Mouse (Mus musculus): Measurements from ENCODE around the gene Ankrd53.

Ankrd53 gene

DNA sequence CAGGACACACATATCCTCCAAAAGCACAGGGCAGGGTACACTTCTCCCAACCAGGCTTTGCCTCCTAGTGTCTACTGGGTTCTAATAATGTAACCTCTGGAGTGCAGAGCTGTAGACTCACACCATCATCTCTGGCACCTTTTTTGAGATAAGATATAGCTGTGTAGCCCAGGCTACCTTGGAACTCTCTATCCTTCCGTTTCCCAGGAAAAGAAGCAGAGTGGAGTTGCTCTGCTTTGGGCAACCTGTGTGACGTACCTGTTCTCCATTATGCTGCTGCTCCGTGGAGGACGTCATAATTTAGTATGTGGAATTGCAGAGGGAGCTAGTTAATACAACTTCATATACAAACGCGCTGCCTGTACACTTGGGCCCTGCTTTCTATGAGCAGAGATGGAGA lies at the start of gene Ankrd53:
Gene Ankrd53, plus strand, starts transcription at position 301 of the 400 bp plus-strand sequence.
- DNase-seq = no peak

DNA sequence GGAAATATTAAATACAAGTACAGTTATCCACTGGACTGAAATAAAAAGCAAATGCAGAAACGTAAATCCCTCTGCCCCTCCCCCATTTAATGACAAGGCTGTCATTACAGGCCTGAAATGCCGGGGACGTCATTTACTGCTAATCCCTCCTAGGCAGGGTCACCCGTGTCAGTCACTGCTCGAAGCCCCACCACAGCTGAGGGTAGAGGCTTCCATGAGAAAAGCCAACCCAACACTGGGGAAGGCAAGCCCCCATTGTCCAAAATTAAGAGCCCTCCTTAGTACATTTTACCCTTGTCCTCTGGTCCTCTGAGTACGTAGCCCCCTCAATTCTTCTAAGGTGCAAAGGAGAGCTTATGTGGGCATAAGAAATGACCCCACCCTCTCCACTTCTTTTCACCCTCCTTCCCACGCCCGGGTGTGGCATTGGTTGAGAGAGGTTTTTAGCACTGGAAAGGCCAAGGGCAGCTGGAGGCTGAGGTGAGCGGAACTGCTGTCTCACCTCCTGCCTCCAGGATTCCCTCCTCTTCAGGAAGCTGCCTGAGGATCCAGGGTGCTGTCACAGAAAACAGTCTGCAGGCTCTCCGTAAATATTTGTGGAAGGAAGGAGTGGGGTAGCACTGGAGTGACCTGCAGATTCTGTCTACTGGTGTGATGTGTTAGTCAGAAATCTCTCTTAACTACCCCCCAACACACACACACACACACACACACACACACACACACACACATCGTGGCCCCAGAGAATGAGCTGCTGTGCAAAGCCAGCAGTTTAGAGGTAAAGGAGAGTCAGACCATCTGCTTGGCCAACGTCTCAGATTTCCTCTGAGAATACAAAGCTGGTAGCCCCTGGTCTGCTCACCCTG lies 48.9 kb upstream of the Ankrd53 start:
- no peak for DNase-seq

DNA sequence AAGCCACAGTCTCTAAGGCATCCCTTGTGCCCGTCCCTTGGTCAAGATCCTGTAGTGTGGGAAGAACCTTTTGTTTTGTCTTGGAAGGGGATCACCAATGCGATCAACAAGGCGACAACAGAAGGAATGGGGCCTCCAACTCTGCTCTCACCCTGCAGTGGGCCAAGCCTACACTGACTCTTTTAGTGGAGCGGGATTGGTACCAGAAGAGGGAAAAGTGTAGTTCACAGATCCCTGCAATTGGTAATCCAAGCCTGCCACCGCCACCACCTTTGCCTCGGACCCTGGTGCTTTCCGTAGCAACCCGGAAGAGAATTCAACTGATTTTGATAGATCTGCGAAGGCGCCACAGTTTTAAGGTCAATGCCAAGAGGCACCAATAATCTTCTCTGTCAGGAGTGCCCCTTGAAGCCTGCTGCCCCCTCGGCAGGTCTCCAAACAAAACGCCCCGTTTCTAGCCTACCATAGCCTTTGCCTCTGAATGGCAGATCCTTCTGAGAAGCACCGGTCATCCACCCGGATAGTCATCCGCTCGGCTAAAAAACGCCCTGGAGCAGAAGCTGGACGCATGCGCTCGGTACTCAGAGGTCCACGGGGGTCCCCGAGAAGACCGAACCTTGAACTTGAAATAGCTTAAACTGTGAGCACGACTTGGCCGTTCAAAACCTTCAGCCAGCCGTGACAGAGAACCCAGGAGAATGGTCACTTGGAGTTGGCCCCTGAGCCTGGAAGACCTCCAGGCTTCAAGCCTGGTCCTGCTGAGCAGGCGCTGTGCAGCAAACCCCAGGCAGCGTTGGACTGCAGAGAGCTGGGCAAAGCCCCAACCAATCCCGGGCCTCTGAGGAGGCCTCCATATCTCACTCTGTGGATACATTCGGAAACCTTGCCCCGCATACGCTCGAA lies 48.0 kb upstream of the Ankrd53 start:
- DNase-seq = no peak

DNA sequence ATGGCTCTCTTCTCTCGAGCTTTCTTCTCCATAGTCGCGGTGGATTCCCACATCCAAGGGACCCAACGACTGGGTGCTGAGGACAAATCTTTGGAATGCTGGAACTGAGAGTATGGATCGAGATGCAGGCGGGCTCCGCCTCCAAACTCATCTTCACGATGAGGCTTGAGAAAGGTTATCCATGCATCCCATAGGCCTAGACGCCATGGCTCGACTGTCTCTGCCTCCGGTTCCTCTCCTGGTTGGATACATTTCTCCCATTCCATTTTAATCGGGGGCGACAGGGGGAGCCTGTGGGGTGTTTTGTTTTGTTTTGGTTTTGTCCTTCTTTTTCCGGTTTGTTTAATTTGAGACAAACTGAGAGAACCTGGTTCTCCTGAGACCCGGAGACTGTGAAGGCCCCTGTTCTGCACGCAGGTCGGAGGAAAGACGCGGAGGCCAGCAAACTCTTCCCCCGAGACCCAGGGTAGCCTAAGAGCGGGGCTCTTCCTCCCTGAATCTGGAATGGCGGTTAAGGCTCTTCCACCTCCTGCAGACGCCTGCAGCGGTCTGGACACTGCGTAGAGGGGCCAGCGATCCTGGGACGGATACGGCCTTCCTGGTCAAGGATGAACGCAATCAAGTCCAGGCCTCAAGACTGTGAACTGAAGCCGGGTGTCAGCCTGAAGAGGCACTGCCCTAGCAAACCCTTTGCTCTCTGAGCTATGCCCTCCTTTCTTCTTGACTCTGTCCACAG lies 46.8 kb upstream of the Ankrd53 start:
- no peak for DNase-seq

DNA sequence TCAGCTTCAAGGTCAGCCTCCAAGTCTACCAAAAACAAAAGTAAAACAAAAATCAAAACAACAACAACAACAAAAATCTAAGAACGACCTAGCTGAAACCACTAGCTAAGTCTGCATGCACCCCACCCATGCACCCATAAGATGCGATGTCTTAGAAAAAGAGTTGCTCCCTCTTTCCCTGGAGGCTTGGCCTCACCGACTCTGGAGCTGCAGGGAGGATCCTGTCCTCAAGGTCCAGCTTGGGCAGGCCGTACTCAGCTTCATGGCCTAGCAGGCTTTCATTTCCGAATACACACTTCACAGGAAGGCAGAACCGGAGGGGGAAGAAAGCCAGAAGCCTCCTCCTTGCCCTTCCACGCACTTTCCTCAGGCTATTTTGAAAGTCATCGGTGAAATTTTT lies 45.4 kb upstream of the Ankrd53 start:
- DNase-seq = no peak

DNA sequence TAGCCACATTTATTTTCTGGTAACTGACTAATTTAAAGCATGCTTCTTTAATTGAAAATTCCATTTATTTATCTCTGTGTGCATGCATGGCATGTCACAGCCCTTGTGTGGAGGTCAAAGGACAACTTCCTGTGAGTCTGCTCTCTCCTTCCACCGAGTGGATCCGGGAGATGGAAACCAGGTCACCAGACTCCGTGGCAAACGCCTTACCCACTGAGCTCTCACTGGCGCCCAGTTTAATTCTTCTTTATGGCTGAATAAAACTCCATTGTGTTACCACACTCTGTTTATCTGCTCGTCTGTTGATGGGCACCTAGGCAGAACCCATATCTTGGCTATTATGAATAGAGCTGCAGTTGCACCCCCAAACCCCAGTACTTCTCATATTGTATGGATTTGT lies 39.9 kb upstream of the Ankrd53 start:
- DNase-seq = no peak

DNA sequence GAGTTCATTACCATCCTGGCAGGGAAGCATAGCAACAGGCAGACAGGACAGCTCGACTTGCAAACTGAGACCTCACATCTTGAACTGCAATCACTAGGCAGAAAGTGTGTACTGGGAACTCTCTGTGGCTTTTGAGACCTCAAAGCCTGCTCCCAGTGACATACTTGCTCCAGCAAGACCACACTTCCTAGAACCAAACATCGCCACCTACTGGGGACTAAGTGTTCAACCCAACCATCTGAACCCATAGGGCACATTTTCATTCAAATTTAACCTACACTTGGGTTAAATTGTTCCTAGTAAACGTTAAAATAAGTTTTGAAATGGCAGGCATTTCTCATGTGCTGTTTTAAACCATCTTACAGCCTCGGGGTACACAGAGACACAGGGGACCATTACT lies 35.3 kb upstream of the Ankrd53 start:
- DNase-seq = no peak

DNA sequence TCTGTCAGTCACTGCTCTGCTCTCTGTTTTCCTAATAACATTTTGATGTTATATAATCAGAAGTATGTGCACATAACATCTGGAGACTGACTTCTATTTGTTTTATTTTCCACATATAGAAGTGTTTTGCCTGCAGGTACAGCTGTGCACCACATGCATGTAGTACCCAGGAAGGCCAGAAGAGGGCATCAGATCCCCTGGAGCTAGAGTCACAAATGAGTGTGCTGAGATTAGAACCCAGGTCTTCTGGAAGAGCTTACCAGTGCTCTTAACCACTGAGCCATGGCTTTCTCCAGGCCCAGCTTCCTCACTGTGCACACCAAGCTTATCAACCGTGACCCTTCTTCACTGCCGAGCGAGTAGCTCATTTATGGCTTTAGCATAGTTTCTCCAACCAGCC lies 34.0 kb upstream of the Ankrd53 start:
- DNase-seq = no peak

DNA sequence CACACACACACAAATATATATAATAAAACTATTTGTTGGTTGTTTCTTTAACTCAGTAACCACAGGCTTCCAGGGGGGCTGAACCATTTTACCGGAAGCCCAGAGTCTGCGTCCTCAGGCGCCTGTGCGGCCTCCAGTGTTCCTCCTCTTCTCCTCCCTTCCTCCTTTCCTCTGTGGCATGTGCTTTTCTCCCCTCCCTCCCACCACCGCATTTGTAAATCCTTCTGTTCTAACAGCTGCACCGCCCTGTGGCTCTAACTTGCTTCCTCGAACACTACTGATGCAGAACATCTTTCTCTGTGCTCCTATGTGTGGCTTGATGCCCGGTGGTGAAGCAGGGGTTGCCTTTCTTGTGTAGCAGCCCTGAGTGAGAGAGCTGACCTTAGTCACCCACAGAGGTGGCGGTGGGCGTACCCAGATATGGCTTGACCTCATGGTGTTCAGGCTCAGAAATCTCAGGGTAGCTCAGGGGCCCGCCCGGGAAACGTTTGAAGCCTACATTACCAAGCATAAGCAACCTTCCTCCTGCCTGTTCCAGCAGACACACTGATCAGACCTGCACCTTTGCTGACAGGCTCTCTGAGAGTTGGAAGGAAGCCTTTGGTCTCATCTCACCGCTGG lies 33.0 kb upstream of the Ankrd53 start:
- no peak for DNase-seq

DNA sequence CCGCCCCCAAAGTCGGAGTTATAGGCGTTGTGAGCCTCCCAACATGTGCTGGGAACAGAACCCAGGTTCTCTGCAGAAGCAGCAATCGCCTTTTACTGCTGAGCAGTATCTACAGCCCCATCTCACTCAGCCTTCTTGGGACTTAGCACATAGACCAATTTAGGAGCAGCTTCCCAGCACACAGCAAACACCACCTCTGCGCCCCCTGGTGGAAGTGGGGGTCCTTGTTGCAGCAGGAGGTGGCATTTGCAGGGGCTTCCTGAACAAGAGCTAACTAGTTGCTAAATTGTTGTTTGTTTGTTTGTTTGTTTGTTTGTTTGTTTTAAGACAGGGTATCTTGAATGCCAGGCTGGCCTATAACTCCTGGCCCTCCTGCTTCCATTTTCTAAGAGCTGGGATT lies 31.3 kb upstream of the Ankrd53 start:
- peak; percentile 45 for DNase-seq

DNA sequence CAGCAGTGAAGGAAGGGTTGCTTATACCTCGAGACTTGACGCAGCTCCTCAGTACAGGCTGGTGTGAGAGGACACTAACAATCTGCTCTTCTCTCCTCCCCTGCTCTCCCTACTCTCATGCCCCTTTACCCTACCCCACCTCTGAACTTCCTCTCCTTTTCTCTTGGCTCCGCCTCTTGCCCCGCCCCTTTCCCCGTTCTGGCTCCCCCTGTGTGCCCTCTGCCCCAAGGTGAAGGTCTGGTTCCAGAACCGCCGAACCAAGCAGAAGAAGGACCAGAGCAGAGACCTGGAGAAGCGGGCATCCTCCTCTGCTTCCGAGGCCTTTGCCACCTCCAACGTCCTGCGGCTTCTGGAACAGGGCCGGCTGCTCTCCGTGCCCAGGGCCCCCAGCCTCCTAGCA lies 25.1 kb upstream of the Ankrd53 start:
- DNase-seq = no peak

DNA sequence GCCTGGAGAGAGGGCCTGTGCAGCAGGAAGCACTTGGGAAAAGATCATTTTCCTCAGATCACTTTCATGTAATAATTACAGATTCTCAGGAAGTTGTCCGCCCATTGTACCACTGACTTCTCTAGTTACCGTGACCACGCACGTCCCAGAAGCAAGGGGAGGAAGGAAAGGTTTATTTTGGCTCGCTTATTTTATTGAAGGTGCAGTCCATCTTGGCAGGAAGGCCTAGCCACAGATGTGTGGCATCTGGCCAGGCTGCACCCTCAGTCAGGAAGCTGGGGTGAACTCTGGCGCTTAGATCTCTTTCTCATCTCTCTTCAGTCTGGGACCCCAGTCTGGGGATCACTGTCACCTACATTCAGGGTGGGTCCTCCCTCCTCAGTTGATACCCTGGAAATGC lies 23.8 kb upstream of the Ankrd53 start:
- DNase-seq = no peak

DNA sequence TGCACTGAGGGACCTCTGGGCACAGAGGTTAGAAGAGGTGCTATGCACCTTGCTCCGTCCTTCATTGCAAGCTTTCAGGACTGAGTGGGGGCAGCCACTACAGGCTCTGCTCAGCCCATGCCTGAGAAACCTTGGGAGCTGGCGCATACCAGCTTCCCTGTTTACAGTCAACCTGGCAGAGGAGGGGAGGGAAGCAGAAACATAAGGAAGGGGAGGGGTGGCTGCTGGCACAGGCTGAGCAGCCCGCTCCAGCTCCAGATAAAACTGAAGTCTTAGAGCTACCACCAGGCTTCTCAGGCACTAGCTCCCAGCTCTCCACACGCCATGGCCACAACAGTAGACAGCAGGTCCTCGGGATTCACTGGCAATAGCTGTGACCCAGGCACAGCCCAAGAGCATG lies 19.7 kb upstream of the Ankrd53 start, which contains the start of gene Atp6v1b1:
Gene Atp6v1b1, plus strand, starts transcription at position 230 of the 400 bp plus-strand sequence.
- no peak for DNase-seq

DNA sequence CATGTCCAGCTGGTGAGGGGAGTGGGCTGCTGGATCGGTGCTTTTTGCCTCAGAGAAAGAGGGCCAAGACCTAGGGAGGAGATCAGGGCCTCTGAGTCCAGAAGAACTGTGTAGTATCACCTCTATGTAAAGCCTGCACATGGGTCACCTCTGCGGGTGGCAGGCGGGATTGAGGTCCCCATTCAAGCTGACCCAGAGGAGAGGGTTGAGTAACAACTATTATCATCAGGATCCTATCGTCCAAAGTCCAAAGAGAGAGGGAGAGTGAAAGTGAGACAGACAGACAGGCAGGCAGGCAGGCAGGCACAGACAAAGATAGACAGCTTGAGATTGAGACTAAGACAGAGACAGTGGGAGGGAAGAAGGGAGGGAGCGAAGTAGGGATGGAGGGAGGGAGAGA lies 19.2 kb upstream of the Ankrd53 start:
- no peak for DNase-seq

DNA sequence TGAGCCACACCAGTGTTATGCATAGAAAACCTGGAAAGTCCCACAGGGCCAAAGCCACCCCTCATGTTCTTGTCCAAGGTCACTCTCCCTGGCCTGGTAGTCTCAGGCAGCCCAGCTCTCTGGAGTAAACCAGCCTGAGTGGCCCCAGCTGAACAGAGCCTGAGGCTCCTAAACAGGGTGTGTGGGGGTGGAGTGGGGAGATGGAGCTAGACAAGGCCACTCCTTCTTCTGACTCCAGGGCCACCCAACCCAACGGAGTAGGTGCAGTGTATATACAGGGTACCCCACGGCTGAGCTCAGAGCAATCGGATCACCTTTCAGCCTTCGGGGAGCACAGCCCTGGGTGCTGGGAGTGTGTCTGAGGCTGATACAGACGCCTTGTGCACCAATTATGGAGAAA lies 18.3 kb upstream of the Ankrd53 start:
- DNase-seq = no peak

DNA sequence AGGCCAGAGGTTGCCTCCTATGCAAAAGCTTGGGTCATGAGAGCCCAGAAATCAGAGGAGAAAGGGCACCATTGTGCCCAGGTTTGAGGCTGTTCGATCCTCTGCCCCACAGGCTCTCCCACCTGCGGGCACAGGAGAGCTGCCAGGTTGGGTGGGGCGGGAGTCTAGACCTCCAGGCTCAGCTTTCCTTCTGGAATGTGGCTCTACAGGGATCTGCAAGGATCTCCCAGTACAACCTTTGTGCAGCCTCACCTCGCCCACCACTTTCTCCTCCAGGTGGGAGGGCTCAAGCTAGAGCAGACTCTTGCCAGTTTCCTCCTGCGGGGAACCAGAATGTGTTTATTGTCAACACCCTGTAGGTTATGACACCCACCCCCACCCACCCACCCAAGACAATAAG lies 17.9 kb upstream of the Ankrd53 start:
- no peak for DNase-seq

DNA sequence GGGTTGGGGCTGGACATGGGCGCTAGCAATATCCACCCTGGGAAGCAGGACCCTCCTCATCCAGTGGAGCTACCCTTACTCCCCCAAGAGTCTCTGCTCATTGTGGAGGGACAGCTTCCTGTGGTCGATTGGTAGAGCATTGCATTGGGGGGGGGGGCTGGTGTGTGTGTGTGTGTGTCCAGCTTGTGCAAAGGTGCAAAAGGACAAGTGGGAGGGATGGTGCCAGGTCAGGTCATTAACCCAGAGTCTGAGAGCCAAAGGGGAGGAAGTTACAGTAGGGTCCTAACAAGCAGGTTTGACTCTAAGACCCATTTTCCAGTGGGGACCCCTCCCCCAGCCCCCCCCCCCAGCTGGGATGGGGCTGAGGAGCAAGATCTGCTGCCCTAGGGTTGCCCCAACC lies 17.0 kb upstream of the Ankrd53 start:
- DNase-seq = no peak

DNA sequence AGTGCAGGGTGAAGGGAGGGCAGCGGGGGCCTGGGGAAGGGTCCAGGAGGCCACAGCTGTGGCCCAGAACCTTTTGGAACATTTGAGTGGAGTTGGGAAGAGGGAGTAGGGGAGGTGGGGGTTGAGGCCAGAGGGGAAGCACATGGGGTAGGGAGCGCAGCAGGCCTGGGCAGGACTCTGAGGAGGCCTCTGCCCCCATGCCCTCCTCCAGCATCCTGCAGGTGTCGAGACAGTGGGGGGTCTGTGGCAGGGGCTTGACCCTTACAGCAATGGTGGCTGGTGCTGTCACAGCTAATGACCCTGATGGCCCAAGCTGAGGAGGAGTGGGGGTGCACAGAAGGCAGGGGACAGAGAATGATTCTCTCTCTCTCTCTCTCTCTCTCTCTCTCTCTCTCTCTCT lies 13.2 kb upstream of the Ankrd53 start:
- no peak for DNase-seq

DNA sequence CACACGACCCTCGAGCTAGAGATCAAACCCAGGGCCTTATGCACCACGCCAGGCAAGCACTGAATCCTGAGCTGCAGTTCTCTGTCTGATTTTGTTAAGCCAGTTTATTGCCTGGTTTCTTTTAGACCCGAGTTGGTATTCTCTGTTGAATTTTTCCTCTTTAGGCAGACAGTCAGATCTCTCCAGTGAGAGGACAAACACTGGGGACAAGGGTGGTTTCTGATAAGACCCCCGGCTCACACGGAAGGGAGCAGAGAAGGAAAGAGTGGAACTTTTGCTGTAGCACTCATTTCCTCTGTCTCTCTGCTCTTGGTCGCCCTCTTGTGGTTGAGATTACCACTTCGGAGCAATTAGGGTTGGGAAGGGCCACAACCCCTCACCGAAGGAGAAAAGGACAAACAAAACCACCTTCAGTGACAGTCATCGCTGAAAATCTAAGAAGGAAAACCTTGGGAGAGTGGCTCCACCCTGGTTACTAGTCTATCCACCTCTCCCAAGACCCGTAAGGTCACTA lies 12.2 kb upstream of the Ankrd53 start:
- DNase-seq = peak; percentile 74

DNA sequence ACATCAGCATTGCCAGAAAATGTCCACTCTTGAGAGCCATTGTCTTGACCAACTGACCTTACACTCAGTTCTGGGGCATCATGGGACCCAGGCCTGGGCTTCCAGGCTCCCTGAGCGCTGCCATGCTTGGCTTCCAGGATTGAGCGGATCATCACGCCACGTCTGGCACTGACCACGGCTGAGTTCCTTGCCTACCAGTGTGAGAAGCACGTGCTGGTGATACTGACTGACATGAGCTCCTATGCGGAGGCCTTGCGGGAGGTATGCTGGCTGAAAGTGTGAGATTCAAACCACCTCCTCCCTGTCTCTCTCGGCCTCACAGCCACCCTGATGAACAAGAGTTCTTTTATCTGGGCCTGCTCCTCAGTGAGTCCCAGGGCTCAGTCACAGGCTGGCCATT lies 6.4 kb upstream of the Ankrd53 start:
- no peak for DNase-seq

DNA sequence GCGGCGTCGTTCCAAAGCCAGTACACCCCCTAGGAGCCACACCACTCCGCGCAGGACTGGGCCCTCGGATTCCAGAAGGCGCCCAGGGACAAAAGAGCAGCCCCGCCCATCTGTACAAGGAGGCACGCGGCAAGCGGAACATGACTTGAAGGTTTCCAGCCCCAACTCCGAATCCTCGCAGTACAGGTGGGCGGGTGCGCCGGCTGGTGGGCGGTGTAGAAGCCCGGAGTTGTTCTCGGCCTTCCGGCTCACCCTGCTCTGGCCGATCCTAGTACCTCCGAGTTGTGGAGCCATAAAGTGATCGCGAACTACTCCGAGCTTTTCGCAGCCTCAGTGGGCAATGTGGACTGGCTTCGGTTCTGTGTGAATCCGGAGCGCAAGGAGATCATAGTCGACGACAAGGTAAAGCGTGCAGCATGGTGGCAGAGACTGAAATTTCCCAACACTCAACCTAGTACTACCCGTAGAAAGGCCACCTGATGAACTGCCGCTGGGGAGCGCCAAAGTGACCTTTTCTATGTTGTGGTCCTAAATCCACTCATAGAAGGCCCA lies 512 bp downstream of the Ankrd53 start:
- DNase-seq = no peak

DNA sequence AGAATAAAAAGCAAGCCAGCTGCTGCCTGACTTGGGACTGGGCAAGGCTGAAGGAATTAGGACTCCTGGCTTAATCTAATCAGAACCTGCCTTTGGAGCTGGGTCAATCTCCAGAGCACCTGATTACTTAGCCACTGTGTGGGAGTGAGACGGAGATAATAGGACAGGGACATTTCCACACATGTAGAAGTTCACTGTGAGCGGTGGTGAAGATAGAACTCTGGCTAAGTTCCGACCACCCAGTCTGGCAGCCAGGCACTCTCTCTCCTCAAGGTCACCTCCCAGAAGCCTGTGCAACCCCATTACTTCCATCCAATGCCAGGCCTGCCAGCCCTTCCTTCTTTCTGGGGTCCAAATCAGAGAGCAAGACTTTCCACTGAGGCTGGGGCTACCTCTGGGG lies 4.5 kb downstream of the Ankrd53 start:
- no peak for DNase-seq
